Mouse (Mus musculus) midbrain, embryonic 10.5 days (tissue): ENCODE measurements at regions not wholly inside any gene's neighbourhood (a gene's known extent, or its start where the extent isn't known, plus 50 kb on each side); places are given as distances from the start of the nearest gene placed in this dataset.

ENCODE experiments used
- DNase-seq: peaks from one replicate; pipeline ENCODE4 v3.0.0-alpha.2; 2017; ENCODE audit warnings: low spot score
- H3K27ac ChIP-seq: fragments of 300-500 bp; sonication (generic); replicated peaks from 2 replicates; pipeline ENCODE4 v1.5.1; 2016; ENCODE audit warnings: mild to moderate bottlenecking
- H3K27me3 ChIP-seq: fragments of 300-500 bp; sonication (generic); 2 replicates; pipeline ENCODE4 v1.6.1; 2016; ENCODE audit warnings: low read depth, mild to moderate bottlenecking; ENCODE audit not compliant: poor library complexity, severe bottlenecking
- H3K36me3 ChIP-seq: fragments of 300-500 bp; sonication (generic); 2 replicates; pipeline ENCODE4 v1.6.1; 2016; ENCODE audit warnings: mild to moderate bottlenecking, moderate library complexity
- H3K4me1 ChIP-seq: fragments of 300-500 bp; sonication (generic); 2 replicates; pipeline ENCODE4 v1.6.1; 2016
- H3K4me3 ChIP-seq: fragments of 300-500 bp; sonication (generic); 2 replicates; pipeline ENCODE4 v1.5.1; 2016; ENCODE audit warnings: mild to moderate bottlenecking, moderate library complexity
- H3K9me3 ChIP-seq: fragments of 300-500 bp; sonication (generic); replicated peaks from 2 replicates; pipeline ENCODE4 v1.6.1; 2016; ENCODE audit warnings: mild to moderate bottlenecking
- WGBS: fragments of 180-500 bp; shearing (Covaris S2); methylation state at CpG from one replicate; pipeline ENCODE4 v1.1.7; 2016; 5-methylcytosine and 5-hydroxymethylcytosine counted together

GRCm38 (mm10) chr12:77179138-77179537 lies 58.8 kb upstream of the Fut8 start:
- Histone ChIP-seq H3K4me1 (peaks cover 9% of the 10 kb centered on the region), H3K27me3 (no peaks in the 10 kb centered on the region), H3K4me3 (no peak overlapping the region), H3K27ac (no peak overlapping the region), H3K9me3 (no peaks in the 10 kb centered on the region), H3K36me3 (no peaks in the 10 kb centered on the region)
- 94% methylated on average over 7 of the region's 7 CpGs for WGBS
- no peak for DNase-seq

GRCm38 (mm10) chr12:77177811-77178578 lies 59.9 kb upstream of the Fut8 start:
- H3K9me3 ChIP-seq, result no peaks in the 10 kb centered on the region
- no peak overlapping the region for H3K4me3 ChIP-seq
- peak overlapping the region; percentile 61; the same call in 1 of the 2 replicates for H3K27ac ChIP-seq
- H3K4me1 ChIP-seq, result peaks cover 9% of the 10 kb centered on the region
- DNase-seq, result peak; percentile 24
- WGBS, result 49% methylated on average over 15 of the region's 15 CpGs
- H3K36me3 ChIP-seq, result no peaks in the 10 kb centered on the region
- H3K27me3 ChIP-seq, result no peaks in the 10 kb centered on the region

GRCm38 (mm10) chr12:77177303-77177702 lies 60.6 kb upstream of the Fut8 start:
- no peaks in the 10 kb centered on the region for H3K27me3 ChIP-seq
- WGBS, result 81% methylated on average over 3 of the region's 3 CpGs

GRCm38 (mm10) chr12:77174032-77174431 lies 63.9 kb upstream of the Fut8 start:
- no peaks in the 10 kb centered on the region for H3K36me3 ChIP-seq
- H3K9me3 ChIP-seq, result no peaks in the 10 kb centered on the region
- H3K27ac ChIP-seq, result no peak overlapping the region
- H3K27me3 ChIP-seq, result no peaks in the 10 kb centered on the region
- no peak overlapping the region for H3K4me3 ChIP-seq
- no peak for DNase-seq
- peaks cover 9% of the 10 kb centered on the region for H3K4me1 ChIP-seq

More at GRCm38 (mm10) chr12:77177303-77177702, 60.6 kb upstream of the Fut8 start:
- DNase-seq, result no peak
- Histone ChIP-seq H3K36me3 (no peaks in the 10 kb centered on the region), H3K4me3 (no peak overlapping the region), H3K9me3 (no peaks in the 10 kb centered on the region), H3K4me1 (peaks cover 9% of the 10 kb centered on the region), H3K27ac (no peak overlapping the region)

GRCm38 (mm10) chr12:77172540-77172939 lies 65.4 kb upstream of the Fut8 start:
- Histone ChIP-seq H3K4me3 (no peak overlapping the region), H3K4me1 (no peaks in the 10 kb centered on the region), H3K27ac (no peak overlapping the region), H3K36me3 (no peaks in the 10 kb centered on the region), H3K9me3 (no peaks in the 10 kb centered on the region), H3K27me3 (no peaks in the 10 kb centered on the region)
- DNase-seq, result no peak
- 96% methylated on average over 2 of the region's 2 CpGs for WGBS

GRCm38 (mm10) chr12:77170257-77170656 lies 67.7 kb upstream of the Fut8 start:
- H3K27ac ChIP-seq, result no peak overlapping the region

GRCm38 (mm10) chr12:77168367-77168766 lies 69.6 kb upstream of the Fut8 start:
- no peaks in the 10 kb centered on the region for H3K4me1 ChIP-seq
- WGBS, result 90% methylated on average over 1 of the region's 1 CpGs

More at GRCm38 (mm10) chr12:77170257-77170656, 67.7 kb upstream of the Fut8 start:
- Histone ChIP-seq H3K36me3 (no peaks in the 10 kb centered on the region), H3K27me3 (no peaks in the 10 kb centered on the region), H3K9me3 (no peaks in the 10 kb centered on the region), H3K4me1 (no peaks in the 10 kb centered on the region), H3K4me3 (no peak overlapping the region)
- 90% methylated on average over 5 of the region's 5 CpGs for whole genome bisulfite sequencing
- no peak for DNase-seq

GRCm38 (mm10) chr12:77156698-77157097 lies 81.2 kb upstream of the Fut8 start:
- 80% methylated on average over 2 of the region's 2 CpGs for WGBS

More at GRCm38 (mm10) chr12:77168367-77168766, 69.6 kb upstream of the Fut8 start:
- no peak overlapping the region for H3K27ac ChIP-seq
- no peak overlapping the region for H3K4me3 ChIP-seq
- H3K36me3 ChIP-seq, result no peaks in the 10 kb centered on the region
- H3K27me3 ChIP-seq, result no peaks in the 10 kb centered on the region
- no peak for DNase-seq
- no peaks in the 10 kb centered on the region for H3K9me3 ChIP-seq

GRCm38 (mm10) chr12:77155626-77156025 lies 82.3 kb upstream of the Fut8 start:
- H3K4me1 ChIP-seq, result no peaks in the 10 kb centered on the region
- H3K9me3 ChIP-seq, result no peaks in the 10 kb centered on the region
- 86% methylated on average over 6 of the region's 6 CpGs for whole genome bisulfite sequencing

More at GRCm38 (mm10) chr12:77156698-77157097, 81.2 kb upstream of the Fut8 start:
- Histone ChIP-seq H3K36me3 (no peaks in the 10 kb centered on the region), H3K27ac (no peak overlapping the region), H3K27me3 (no peaks in the 10 kb centered on the region), H3K4me3 (no peak overlapping the region), H3K9me3 (no peaks in the 10 kb centered on the region), H3K4me1 (no peaks in the 10 kb centered on the region)
- DNase-seq, result no peak

GRCm38 (mm10) chr12:77151471-77151870 lies 86.5 kb upstream of the Fut8 start:
- no peaks in the 10 kb centered on the region for H3K9me3 ChIP-seq
- no peak overlapping the region for H3K4me3 ChIP-seq
- H3K27me3 ChIP-seq, result no peaks in the 10 kb centered on the region
- no peak for DNase-seq
- WGBS, result 85% methylated on average over 2 of the region's 2 CpGs
- H3K4me1 ChIP-seq, result no peaks in the 10 kb centered on the region
- no peak overlapping the region for H3K27ac ChIP-seq
- no peaks in the 10 kb centered on the region for H3K36me3 ChIP-seq

More at GRCm38 (mm10) chr12:77155626-77156025, 82.3 kb upstream of the Fut8 start:
- H3K4me3 ChIP-seq, result no peak overlapping the region
- no peaks in the 10 kb centered on the region for H3K27me3 ChIP-seq
- DNase-seq, result no peak
- H3K27ac ChIP-seq, result no peak overlapping the region
- H3K36me3 ChIP-seq, result no peaks in the 10 kb centered on the region

- Histone ChIP-seq H3K36me3 (no peaks in the 10 kb centered on the region), H3K9me3 (no peaks in the 10 kb centered on the region), H3K27ac (no peak overlapping the region), H3K27me3 (no peaks in the 10 kb centered on the region), H3K4me3 (no peak overlapping the region), H3K4me1 (no peaks in the 10 kb centered on the region)
- DNase-seq, result no peak
Measured at GRCm38 (mm10) chr12:77149835-77150234, 88.1 kb upstream of the Fut8 start.

GRCm38 (mm10) chr12:77148146-77148545 lies 89.8 kb upstream of the Fut8 start:
- H3K36me3 ChIP-seq, result no peaks in the 10 kb centered on the region
- H3K4me3 ChIP-seq, result no peak overlapping the region
- H3K27ac ChIP-seq, result no peak overlapping the region
- 93% methylated on average over 2 of the region's 2 CpGs for WGBS
- DNase-seq, result no peak
- H3K9me3 ChIP-seq, result no peaks in the 10 kb centered on the region
- no peaks in the 10 kb centered on the region for H3K27me3 ChIP-seq
- H3K4me1 ChIP-seq, result no peaks in the 10 kb centered on the region

GRCm38 (mm10) chr12:77143958-77144357 lies 94.0 kb upstream of the Fut8 start:
- no peak overlapping the region for H3K27ac ChIP-seq
- WGBS, result 62% methylated on average over 3 of the region's 3 CpGs

More at GRCm38 (mm10) chr12:77143958-77144357, 94.0 kb upstream of the Fut8 start:
- no peaks in the 10 kb centered on the region for H3K36me3 ChIP-seq
- no peak overlapping the region for H3K4me3 ChIP-seq
- H3K27me3 ChIP-seq, result no peaks in the 10 kb centered on the region
- no peak for DNase-seq
- H3K4me1 ChIP-seq, result no peaks in the 10 kb centered on the region
- H3K9me3 ChIP-seq, result no peaks in the 10 kb centered on the region
